Mouse (Mus musculus): Measurements from ENCODE around the gene Zbtb11. TPM values are rescaled to one million over a fixed set of nuclear protein-coding genes. Genes with fewer than 3 reads are reported as not detected.
A peak's percentile ranks its signal among the peaks of the same experiment; 100 is the strongest.
"Not testable (repeated sequence)": the region's sequence is repeated elsewhere in the genome, so short reads cannot be mapped to it uniquely, and the experiment has no call there.

Gene Zbtb11
- polyA plus RNA-seq (2015; fragmentation: Nextera tagmentation; extraction: Ambion mirVana): 12.0 and 12.7 TPM in 2 replicates

DNA sequence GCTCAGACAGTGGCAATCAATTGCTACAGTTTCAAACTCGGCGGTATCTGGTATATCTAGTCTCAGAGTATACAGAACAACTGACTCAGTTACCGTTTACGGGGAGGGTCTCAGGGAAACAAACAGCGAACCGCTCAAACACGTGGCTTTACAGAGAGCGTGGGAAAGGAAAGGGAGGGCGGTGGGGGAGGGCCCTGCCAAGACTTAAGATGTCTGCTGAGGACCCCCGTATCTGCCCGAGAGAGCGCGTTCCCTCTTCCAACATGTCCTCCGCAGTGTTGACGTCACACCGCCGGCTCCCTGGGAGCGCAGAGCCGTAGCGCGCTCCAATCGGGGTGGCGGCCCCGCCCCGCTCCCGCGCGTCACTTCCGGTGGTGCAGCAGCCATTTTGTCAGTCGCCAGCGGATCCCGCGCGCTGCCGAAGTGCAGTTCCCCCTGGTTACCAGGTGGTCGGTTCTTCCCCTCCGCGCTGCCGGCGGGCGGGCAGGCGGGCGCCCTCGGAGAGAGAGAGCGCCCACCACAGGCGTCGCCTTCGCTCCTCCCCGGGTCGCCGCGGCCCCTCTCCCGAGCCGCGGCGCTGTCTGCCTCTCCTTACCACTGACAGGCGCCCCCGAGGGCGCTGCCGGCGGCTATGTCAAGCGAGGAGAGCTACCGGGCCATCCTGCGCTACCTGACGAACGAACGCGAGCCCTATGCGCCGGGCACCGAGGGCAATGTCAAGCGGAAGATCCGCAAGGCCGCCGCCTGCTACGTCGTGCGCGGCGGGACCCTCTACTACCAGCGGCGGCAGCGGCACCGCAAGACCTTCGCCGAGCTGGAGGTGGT is at the start of gene Zbtb11:
Gene Zbtb11 (plus strand): TSS at position 453 of the 825 bp plus-strand sequence.
- under 1% methylated on average over 83 of the region's 86 CpGs for WGBS
- Histone ChIP-seq H3K9me3 (ENCODE audit: control insufficient read depth, low read length) (no peaks in the 10 kb centered on the region), H3K27me3 (replicated peaks; ENCODE audit: control insufficient read depth, insufficient read depth, low read length) (no peaks in the 10 kb centered on the region), H3K4me1 (ENCODE audit: control insufficient read depth, insufficient read depth, low read length) (peaks cover 13% of the 10 kb centered on the region), H3K9ac (ENCODE audit: low read depth, low read length) (peak within 1 kb of the TSS; percentile 98), H3K4me2 (ENCODE audit: low read depth, low read length) (peak within 1 kb of the TSS; percentile 65), H3K4me3 (ENCODE audit: low read length) (peak within 1 kb of the TSS; percentile 100), H3K36me3 (ENCODE audit: control insufficient read depth, insufficient read depth, low read length) (peaks cover 12% of the 10 kb centered on the region), H3K27ac (ENCODE audit: low read length) (peak within 1 kb of the TSS; percentile 91)
- peak; percentile 96 for ATAC-seq

DNA sequence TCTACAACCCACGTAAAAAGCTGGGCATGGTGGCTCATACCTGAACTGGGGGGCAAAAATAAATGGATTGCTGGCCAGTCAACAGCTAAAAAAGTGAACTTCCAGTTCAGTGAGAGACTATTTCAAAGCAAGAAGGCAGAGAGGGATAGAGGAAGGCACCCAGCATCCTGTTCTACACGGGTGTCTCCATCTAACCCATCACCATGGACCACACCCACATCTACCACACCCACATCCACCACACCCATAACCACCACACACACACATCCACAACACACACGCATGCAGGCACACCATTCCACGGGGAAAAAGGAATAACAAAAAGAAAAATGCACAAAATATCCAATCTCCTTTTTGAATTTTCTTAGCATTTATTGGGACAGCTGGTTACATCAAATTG is 49.7 kb upstream of the Zbtb11 start:
- Histone ChIP-seq H3K27ac (ENCODE audit: low read length) (no peak overlapping the region), H3K9ac (ENCODE audit: low read depth, low read length) (no peak overlapping the region), H3K4me2 (ENCODE audit: low read depth, low read length) (no peak overlapping the region), H3K9me3 (ENCODE audit: control insufficient read depth, low read length) (no peaks in the 10 kb centered on the region), H3K4me3 (ENCODE audit: low read length) (no peak overlapping the region), H3K27me3 (replicated peaks; ENCODE audit: control insufficient read depth, insufficient read depth, low read length) (no peaks in the 10 kb centered on the region), H3K4me1 (ENCODE audit: control insufficient read depth, insufficient read depth, low read length) (no peaks in the 10 kb centered on the region), H3K36me3 (ENCODE audit: control insufficient read depth, insufficient read depth, low read length) (no peaks in the 10 kb centered on the region)
- WGBS: 82% methylated on average over 4 of the region's 4 CpGs
- no peak for ATAC-seq

GRCm38 (mm10) chr16:55933681-55934343 is 39.9 kb upstream of the Zbtb11 start:
- Histone ChIP-seq H3K4me3 (ENCODE audit: low read length) (peak overlapping the region; percentile 71), H3K4me1 (ENCODE audit: control insufficient read depth, insufficient read depth, low read length) (no peaks in the 10 kb centered on the region), H3K27me3 (replicated peaks; ENCODE audit: control insufficient read depth, insufficient read depth, low read length) (no peaks in the 10 kb centered on the region), H3K4me2 (ENCODE audit: low read depth, low read length) (peak overlapping the region; percentile 62), H3K36me3 (ENCODE audit: control insufficient read depth, insufficient read depth, low read length) (no peaks in the 10 kb centered on the region), H3K9ac (ENCODE audit: low read depth, low read length) (peak overlapping the region; percentile 70), H3K27ac (ENCODE audit: low read length) (no peak overlapping the region), H3K9me3 (ENCODE audit: control insufficient read depth, low read length) (no peaks in the 10 kb centered on the region)
- ATAC-seq: peak; percentile 40
- under 1% methylated on average over 32 of the region's 32 CpGs for WGBS

DNA sequence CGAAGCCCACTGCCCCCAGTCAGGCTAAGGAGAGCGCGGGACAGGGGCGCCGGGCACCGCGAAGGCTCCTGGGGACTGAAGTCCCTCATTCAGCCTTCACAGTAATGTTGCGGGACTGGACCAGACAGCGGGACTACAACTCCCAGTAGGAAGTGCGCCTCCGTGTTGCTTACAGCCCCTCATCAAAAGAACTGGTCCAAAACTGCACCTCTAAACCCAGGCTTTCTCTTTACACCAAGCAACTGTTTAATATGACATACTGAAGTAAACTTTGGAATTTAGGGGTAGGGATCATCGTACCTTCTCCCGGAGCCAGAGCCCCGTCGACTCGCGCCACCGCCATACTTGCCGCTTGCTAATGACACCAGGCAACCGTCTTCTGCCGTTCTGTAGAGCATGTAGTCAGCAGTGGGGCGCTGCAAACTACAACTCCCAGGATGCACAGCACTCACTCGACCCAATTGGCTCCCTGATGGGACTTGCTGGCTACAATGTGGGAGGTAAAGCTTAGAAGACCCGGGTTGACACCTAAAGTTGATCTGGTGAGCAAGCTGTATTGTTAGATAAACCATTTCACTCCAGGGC is 39.1 kb upstream of the Zbtb11 start, which contains the start of gene Cep97:
Gene Cep97 (minus strand): TSS at position 403 of the 585 bp plus-strand sequence.
- no peaks in the 10 kb centered on the region for H3K36me3 ChIP-seq (ENCODE audit: control insufficient read depth, insufficient read depth, low read length)
- peak within 1 kb of the TSS; percentile 62 for H3K4me2 ChIP-seq (ENCODE audit: low read depth, low read length)
- H3K4me3 ChIP-seq (ENCODE audit: low read length): peak within 1 kb of the TSS; percentile 71
- no peak within 1 kb of the TSS for H3K27ac ChIP-seq (ENCODE audit: low read length)
- no peaks in the 10 kb centered on the region for H3K4me1 ChIP-seq (ENCODE audit: control insufficient read depth, insufficient read depth, low read length)
- WGBS: under 1% methylated on average over 24 of the region's 24 CpGs
- no peaks in the 10 kb centered on the region for H3K9me3 ChIP-seq (ENCODE audit: control insufficient read depth, low read length)
- H3K9ac ChIP-seq (ENCODE audit: low read depth, low read length): peak within 1 kb of the TSS; percentile 70
- peak; percentile 100 for ATAC-seq
- no peaks in the 10 kb centered on the region for H3K27me3 ChIP-seq (replicated peaks; ENCODE audit: control insufficient read depth, insufficient read depth, low read length)

DNA sequence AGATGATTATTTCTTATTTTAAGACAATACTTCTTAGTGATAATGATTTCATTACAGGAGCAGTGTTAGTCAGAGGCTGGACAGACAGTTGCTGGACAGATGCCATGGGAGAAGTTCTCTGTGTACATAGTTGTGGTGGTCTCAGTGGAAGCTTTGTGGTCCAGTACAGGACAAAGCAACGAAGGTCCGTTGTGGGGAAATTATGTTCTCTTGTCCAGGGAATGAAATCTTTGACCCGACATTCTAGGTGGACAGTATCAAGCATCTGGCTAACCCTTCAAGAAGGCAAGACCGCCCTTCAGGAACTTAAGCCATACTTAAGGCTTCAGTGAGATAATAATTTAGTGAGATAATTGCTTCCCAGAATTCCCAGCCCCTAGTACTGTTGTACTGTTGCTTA is 34.9 kb upstream of the Zbtb11 start:
- no peak for ATAC-seq
- Histone ChIP-seq H3K9ac (ENCODE audit: low read depth, low read length) (no peak overlapping the region), H3K4me2 (ENCODE audit: low read depth, low read length) (no peak overlapping the region), H3K27me3 (replicated peaks; ENCODE audit: control insufficient read depth, insufficient read depth, low read length) (no peaks in the 10 kb centered on the region), H3K27ac (ENCODE audit: low read length) (no peak overlapping the region), H3K36me3 (ENCODE audit: control insufficient read depth, insufficient read depth, low read length) (no peaks in the 10 kb centered on the region), H3K4me3 (ENCODE audit: low read length) (no peak overlapping the region), H3K9me3 (ENCODE audit: control insufficient read depth, low read length) (no peaks in the 10 kb centered on the region), H3K4me1 (ENCODE audit: control insufficient read depth, insufficient read depth, low read length) (no peaks in the 10 kb centered on the region)
- 82% methylated on average over 4 of the region's 4 CpGs for WGBS

DNA sequence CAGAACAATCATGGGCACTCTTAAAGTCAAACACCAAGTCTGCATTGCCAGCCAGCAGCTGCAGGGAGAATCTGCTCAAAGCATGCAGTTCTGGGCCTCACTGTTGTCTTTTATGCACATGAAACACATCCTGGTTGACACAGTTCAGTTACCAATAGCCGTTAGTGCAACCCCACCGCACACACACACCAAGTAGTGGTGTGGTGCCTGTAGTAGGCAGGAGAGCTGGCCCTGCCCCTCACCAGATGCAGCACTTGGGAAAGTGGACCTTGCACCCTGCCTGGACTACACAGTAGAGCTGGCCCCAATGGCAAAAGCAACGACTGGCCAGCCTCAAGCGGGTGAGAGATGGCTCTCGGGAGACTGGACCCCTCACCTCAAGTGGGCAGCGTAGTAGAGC is 34.0 kb upstream of the Zbtb11 start:
- H3K27me3 ChIP-seq (replicated peaks; ENCODE audit: control insufficient read depth, insufficient read depth, low read length): no peaks in the 10 kb centered on the region
- H3K36me3 ChIP-seq (ENCODE audit: control insufficient read depth, insufficient read depth, low read length): no peaks in the 10 kb centered on the region
- H3K4me3 ChIP-seq (ENCODE audit: low read length): no peak overlapping the region
- no peaks in the 10 kb centered on the region for H3K4me1 ChIP-seq (ENCODE audit: control insufficient read depth, insufficient read depth, low read length)
- no peak overlapping the region for H3K9ac ChIP-seq (ENCODE audit: low read depth, low read length)
- no peaks in the 10 kb centered on the region for H3K9me3 ChIP-seq (ENCODE audit: control insufficient read depth, low read length)
- peak; percentile 71 for ATAC-seq
- H3K27ac ChIP-seq (ENCODE audit: low read length): no peak overlapping the region
- H3K4me2 ChIP-seq (ENCODE audit: low read depth, low read length): no peak overlapping the region
- WGBS: 77% methylated on average over 6 of the region's 6 CpGs

DNA sequence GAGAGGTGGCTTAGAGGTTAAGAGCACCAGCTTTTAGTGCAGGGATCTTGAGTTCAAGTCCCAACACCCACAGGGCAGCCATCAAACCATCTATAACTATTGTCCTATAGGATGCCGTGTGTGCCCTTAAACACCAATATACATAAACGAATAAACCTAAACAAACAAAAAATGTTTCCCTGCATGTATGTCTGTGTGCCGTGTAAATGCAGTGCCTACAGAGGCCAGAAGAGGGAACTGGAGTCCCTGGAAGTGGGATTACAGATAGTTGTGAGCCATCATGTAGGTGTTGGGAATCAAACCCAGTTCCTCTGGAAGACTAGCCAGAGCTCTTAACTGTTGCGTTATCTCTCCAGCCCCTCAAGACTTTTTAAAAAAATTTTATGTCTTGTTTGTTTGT is 32.9 kb upstream of the Zbtb11 start:
- ATAC-seq: no peak
- Histone ChIP-seq H3K27ac (ENCODE audit: low read length) (no peak overlapping the region), H3K4me1 (ENCODE audit: control insufficient read depth, insufficient read depth, low read length) (no peaks in the 10 kb centered on the region), H3K36me3 (ENCODE audit: control insufficient read depth, insufficient read depth, low read length) (no peaks in the 10 kb centered on the region), H3K4me3 (ENCODE audit: low read length) (no peak overlapping the region), H3K9ac (ENCODE audit: low read depth, low read length) (no peak overlapping the region), H3K9me3 (ENCODE audit: control insufficient read depth, low read length) (no peaks in the 10 kb centered on the region), H3K27me3 (replicated peaks; ENCODE audit: control insufficient read depth, insufficient read depth, low read length) (no peaks in the 10 kb centered on the region), H3K4me2 (ENCODE audit: low read depth, low read length) (no peak overlapping the region)
- WGBS: 93% methylated on average over 4 of the region's 4 CpGs

DNA sequence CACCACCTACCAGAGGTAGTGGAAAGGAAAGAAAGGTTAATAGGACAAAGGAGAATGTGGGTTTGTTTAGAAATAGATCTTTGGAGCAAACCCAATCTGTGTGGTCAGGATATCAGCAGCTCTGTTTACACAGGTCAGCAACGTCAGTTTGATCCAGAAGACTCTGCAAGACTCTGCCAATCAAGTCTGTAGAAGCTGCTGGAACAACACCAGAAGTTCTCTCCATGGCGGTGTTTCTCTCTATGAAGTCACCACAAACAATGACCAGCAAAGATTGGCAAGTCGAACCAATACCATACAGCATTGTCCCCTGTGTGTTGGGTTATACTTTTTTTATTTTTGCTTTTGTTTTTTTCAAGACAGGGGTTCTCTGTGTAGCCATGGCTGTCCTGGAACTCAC is 26.4 kb upstream of the Zbtb11 start:
- H3K27me3 ChIP-seq (replicated peaks; ENCODE audit: control insufficient read depth, insufficient read depth, low read length): no peaks in the 10 kb centered on the region
- no peaks in the 10 kb centered on the region for H3K36me3 ChIP-seq (ENCODE audit: control insufficient read depth, insufficient read depth, low read length)
- H3K9ac ChIP-seq (ENCODE audit: low read depth, low read length): no peak overlapping the region
- H3K4me2 ChIP-seq (ENCODE audit: low read depth, low read length): no peak overlapping the region
- H3K4me1 ChIP-seq (ENCODE audit: control insufficient read depth, insufficient read depth, low read length): no peaks in the 10 kb centered on the region
- 61% methylated on average over 3 of the region's 3 CpGs for WGBS
- no peak for ATAC-seq
- H3K9me3 ChIP-seq (ENCODE audit: control insufficient read depth, low read length): no peaks in the 10 kb centered on the region
- no peak overlapping the region for H3K4me3 ChIP-seq (ENCODE audit: low read length)
- no peak overlapping the region for H3K27ac ChIP-seq (ENCODE audit: low read length)

DNA sequence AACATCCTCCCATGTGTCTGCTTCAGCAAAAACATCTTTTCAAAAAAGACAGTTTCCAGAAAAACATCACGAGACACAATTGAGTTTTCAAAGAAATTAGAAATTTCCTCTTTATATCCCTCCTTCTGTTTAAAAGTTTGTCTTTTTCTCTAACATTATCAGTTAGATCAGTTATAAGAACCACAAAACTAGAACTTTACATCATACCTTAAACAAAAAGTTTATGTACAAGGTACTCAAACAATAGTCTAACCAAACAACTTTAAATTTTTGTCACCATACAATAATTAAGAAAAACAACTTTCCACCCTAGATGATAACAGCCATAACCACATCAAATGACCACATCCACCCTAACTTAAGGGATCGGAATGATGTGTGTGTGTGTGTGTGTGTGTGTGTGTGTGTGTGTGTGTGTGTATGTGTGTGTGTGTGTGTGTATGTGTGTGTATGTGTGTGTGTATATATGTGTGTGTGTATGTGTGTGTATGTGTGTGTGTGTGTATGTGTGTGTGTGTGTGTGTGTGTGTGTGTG is 25.7 kb upstream of the Zbtb11 start:
- H3K36me3 ChIP-seq (ENCODE audit: control insufficient read depth, insufficient read depth, low read length); H3K9ac ChIP-seq (ENCODE audit: low read depth, low read length); H3K27ac ChIP-seq (ENCODE audit: low read length); H3K4me2 ChIP-seq (ENCODE audit: low read depth, low read length); H3K9me3 ChIP-seq (ENCODE audit: control insufficient read depth, low read length); H3K27me3 ChIP-seq (replicated peaks; ENCODE audit: control insufficient read depth, insufficient read depth, low read length); ATAC-seq; H3K4me3 ChIP-seq (ENCODE audit: low read length); H3K4me1 ChIP-seq (ENCODE audit: control insufficient read depth, insufficient read depth, low read length): not testable (repeated sequence)
- WGBS: 78% methylated on average over 2 of the region's 2 CpGs
